Mouse (Mus musculus): ENCODE data around the gene Lrrc47. TPM values are rescaled to one million over a fixed set of nuclear protein-coding genes. Genes with fewer than 3 reads are reported as not detected.

Lrrc47 gene
- polyA plus RNA-seq, 1 experiment from 2014 or later: 20.3 TPM

- Histone ChIP-seq H3K4me2 (peak within 1 kb of the TSS; percentile 59), H3K27ac (no peak within 1 kb of the TSS), H3K9ac (peak within 1 kb of the TSS; percentile 65), H3K36me3 (peaks cover 16% of the 10 kb centered on the region), H3K4me3 (peak within 1 kb of the TSS; percentile 29), H3K4me1 (replicated peaks) (peaks cover 37% of the 10 kb centered on the region), H3K27me3 (peaks cover 43% of the 10 kb centered on the region), H3K9me3 (no peaks in the 10 kb centered on the region)
- WGBS: under 1% methylated on average over 33 of the region's 33 CpGs
- ATAC-seq (ENCODE audit: low FRiP score): peak; percentile 55
These were observed 14.3 kb downstream of the Lrrc47 start, which contains the start of gene Smim1 for GRCm38 (mm10) chr4:154025641-154026440. Smim1 (minus strand) TSS chr4:154026230.

- Histone ChIP-seq H3K4me3 (peak overlapping the region; percentile 29; the same call in 1 of the 2 replicates), H3K36me3 (peaks cover 10% of the 10 kb centered on the region), H3K9ac (0 out of 2 replicates have a peak overlapping the region, but pooled peaks have one; percentile 65)
These were observed 14.9 kb downstream of the Lrrc47 start for GRCm38 (mm10) chr4:154026441-154026761.

GRCm38 (mm10) chr4:154028066-154028465, 16.5 kb downstream of the Lrrc47 start:
- no peaks in the 10 kb centered on the region for H3K36me3 ChIP-seq
- ATAC-seq (ENCODE audit: low FRiP score): no peak
- H3K4me2 ChIP-seq: no peak overlapping the region
- peaks cover 45% of the 10 kb centered on the region for H3K27me3 ChIP-seq
- H3K27ac ChIP-seq: no peak overlapping the region
- H3K9me3 ChIP-seq: no peaks in the 10 kb centered on the region
- H3K9ac ChIP-seq: no peak overlapping the region
- H3K4me3 ChIP-seq: no peak overlapping the region
- WGBS: 83% methylated on average over 7 of the region's 7 CpGs
- peaks cover 36% of the 10 kb centered on the region for H3K4me1 ChIP-seq (replicated peaks)

More at GRCm38 (mm10) chr4:154026441-154026761, 14.9 kb downstream of the Lrrc47 start:
- WGBS: 33% methylated on average over 2 of the region's 2 CpGs
- no peaks in the 10 kb centered on the region for H3K9me3 ChIP-seq
- no peak overlapping the region for H3K27ac ChIP-seq
- peaks cover 43% of the 10 kb centered on the region for H3K27me3 ChIP-seq
- no peak for ATAC-seq (ENCODE audit: low FRiP score)
- peak overlapping the region; percentile 59 for H3K4me2 ChIP-seq
- H3K4me1 ChIP-seq (replicated peaks): peaks cover 37% of the 10 kb centered on the region

GRCm38 (mm10) chr4:154028646-154029045, 17.1 kb downstream of the Lrrc47 start:
- H3K4me1 ChIP-seq (replicated peaks): peaks cover 30% of the 10 kb centered on the region
- H3K27me3 ChIP-seq: peaks cover 47% of the 10 kb centered on the region
- H3K36me3 ChIP-seq: no peaks in the 10 kb centered on the region
- no peaks in the 10 kb centered on the region for H3K9me3 ChIP-seq
- no peak overlapping the region for H3K9ac ChIP-seq
- ATAC-seq (ENCODE audit: low FRiP score): no peak
- H3K27ac ChIP-seq: no peak overlapping the region
- no peak overlapping the region for H3K4me3 ChIP-seq
- no peak overlapping the region for H3K4me2 ChIP-seq

- Histone ChIP-seq H3K4me1 (replicated peaks) (no peaks in the 10 kb centered on the region), H3K27me3 (peaks cover 16% of the 10 kb centered on the region), H3K36me3 (no peaks in the 10 kb centered on the region), H3K9ac (no peak overlapping the region), H3K9me3 (no peaks in the 10 kb centered on the region), H3K27ac (no peak overlapping the region), H3K4me2 (no peak overlapping the region), H3K4me3 (no peak overlapping the region)
- no peak for ATAC-seq (ENCODE audit: low FRiP score)
- WGBS: 46% methylated on average over 3 of the region's 3 CpGs
These were observed 25.6 kb downstream of the Lrrc47 start for GRCm38 (mm10) chr4:154037123-154037522.

- H3K4me3 ChIP-seq: no peak within 1 kb of the TSS
- ATAC-seq (ENCODE audit: low FRiP score): no peak
- H3K4me1 ChIP-seq (replicated peaks): no peaks in the 10 kb centered on the region
- H3K9ac ChIP-seq: no peak within 1 kb of the TSS
- H3K4me2 ChIP-seq: no peak within 1 kb of the TSS
- peaks cover 20% of the 10 kb centered on the region for H3K27me3 ChIP-seq
- no peak within 1 kb of the TSS for H3K27ac ChIP-seq
- 87% methylated on average over 9 of the region's 9 CpGs for WGBS
- no peaks in the 10 kb centered on the region for H3K36me3 ChIP-seq
- H3K9me3 ChIP-seq: no peaks in the 10 kb centered on the region
These were observed 31.0 kb downstream of the Lrrc47 start, which contains the start of gene Ccdc27 for GRCm38 (mm10) chr4:154042577-154042976. Ccdc27 (minus strand) TSS chr4:154042677.

- 68% methylated on average over 5 of the region's 5 CpGs for WGBS
- Histone ChIP-seq H3K27me3 (peaks cover 20% of the 10 kb centered on the region; the same call in 1 of the 2 replicates), H3K4me2 (no peak overlapping the region), H3K27ac (no peak overlapping the region), H3K36me3 (no peaks in the 10 kb centered on the region), H3K4me1 (replicated peaks) (no peaks in the 10 kb centered on the region), H3K4me3 (no peak overlapping the region), H3K9me3 (no peaks in the 10 kb centered on the region), H3K9ac (no peak overlapping the region)
- no peak for ATAC-seq (ENCODE audit: low FRiP score)
These were observed 34.3 kb downstream of the Lrrc47 start for GRCm38 (mm10) chr4:154045837-154046236.

GRCm38 (mm10) chr4:154051401-154051800, 39.9 kb downstream of the Lrrc47 start:
- no peaks in the 10 kb centered on the region for H3K9me3 ChIP-seq
- no peak overlapping the region for H3K4me2 ChIP-seq
- ATAC-seq (ENCODE audit: low FRiP score): no peak
- H3K36me3 ChIP-seq: no peaks in the 10 kb centered on the region
- H3K9ac ChIP-seq: no peak overlapping the region
- 89% methylated on average over 3 of the region's 3 CpGs for WGBS
- no peak overlapping the region for H3K27ac ChIP-seq
- no peak overlapping the region for H3K4me3 ChIP-seq
- no peaks in the 10 kb centered on the region for H3K4me1 ChIP-seq (replicated peaks)
- H3K27me3 ChIP-seq: 0 out of 2 replicates have a peak, but pooled peaks cover 3% of the 10 kb centered on the region

- WGBS: 63% methylated on average over 4 of the region's 4 CpGs
- Histone ChIP-seq H3K9ac (no peak overlapping the region), H3K4me2 (no peak overlapping the region), H3K27ac (no peak overlapping the region), H3K27me3 (no peaks in the 10 kb centered on the region), H3K4me1 (replicated peaks) (no peaks in the 10 kb centered on the region), H3K4me3 (no peak overlapping the region), H3K9me3 (no peaks in the 10 kb centered on the region), H3K36me3 (no peaks in the 10 kb centered on the region)
- no peak for ATAC-seq (ENCODE audit: low FRiP score)
These were observed 41.5 kb downstream of the Lrrc47 start for GRCm38 (mm10) chr4:154053065-154053464.

- Histone ChIP-seq H3K4me1 (replicated peaks) (no peaks in the 10 kb centered on the region), H3K36me3 (no peaks in the 10 kb centered on the region), H3K4me3 (no peak overlapping the region), H3K27me3 (no peaks in the 10 kb centered on the region), H3K9me3 (no peaks in the 10 kb centered on the region), H3K9ac (no peak overlapping the region), H3K4me2 (no peak overlapping the region), H3K27ac (no peak overlapping the region)
- 95% methylated on average over 7 of the region's 7 CpGs for WGBS
- no peak for ATAC-seq (ENCODE audit: low FRiP score)
These were observed 44.0 kb downstream of the Lrrc47 start for GRCm38 (mm10) chr4:154055482-154055881.

- Histone ChIP-seq H3K27ac (no peak overlapping the region), H3K4me3 (no peak overlapping the region)
- WGBS: 74% methylated on average over 2 of the region's 2 CpGs
These were observed 44.5 kb downstream of the Lrrc47 start for GRCm38 (mm10) chr4:154056046-154056445.

GRCm38 (mm10) chr4:154056661-154057060, 45.1 kb downstream of the Lrrc47 start:
- no peak for ATAC-seq (ENCODE audit: low FRiP score)
- Histone ChIP-seq H3K4me2 (no peak overlapping the region), H3K27me3 (no peaks in the 10 kb centered on the region; the same call in 1 of the 2 replicates), H3K36me3 (no peaks in the 10 kb centered on the region), H3K27ac (no peak overlapping the region), H3K4me1 (replicated peaks) (no peaks in the 10 kb centered on the region), H3K9ac (no peak overlapping the region), H3K9me3 (no peaks in the 10 kb centered on the region), H3K4me3 (no peak overlapping the region)
- WGBS: 73% methylated on average over 2 of the region's 2 CpGs

More at GRCm38 (mm10) chr4:154056046-154056445, 44.5 kb downstream of the Lrrc47 start:
- Histone ChIP-seq H3K9ac (no peak overlapping the region), H3K9me3 (no peaks in the 10 kb centered on the region), H3K36me3 (no peaks in the 10 kb centered on the region), H3K4me1 (replicated peaks) (no peaks in the 10 kb centered on the region), H3K4me2 (no peak overlapping the region), H3K27me3 (no peaks in the 10 kb centered on the region)
- no peak for ATAC-seq (ENCODE audit: low FRiP score)

GRCm38 (mm10) chr4:154057696-154058095, 46.2 kb downstream of the Lrrc47 start:
- H3K9ac ChIP-seq: no peak overlapping the region
- no peaks in the 10 kb centered on the region for H3K9me3 ChIP-seq
- H3K27ac ChIP-seq: no peak overlapping the region
- no peaks in the 10 kb centered on the region; the same call in 1 of the 2 replicates for H3K27me3 ChIP-seq
- H3K4me2 ChIP-seq: no peak overlapping the region
- H3K4me3 ChIP-seq: no peak overlapping the region
- H3K36me3 ChIP-seq: no peaks in the 10 kb centered on the region
- no peaks in the 10 kb centered on the region for H3K4me1 ChIP-seq (replicated peaks)
- no peak for ATAC-seq (ENCODE audit: low FRiP score)
- 68% methylated on average over 4 of the region's 4 CpGs for WGBS

All from hindbrain, embryonic 13.5 days (tissue).